Mouse (Mus musculus) frontal cortex, postnatal 14 days (tissue): ENCODE results near the gene Maco1.
"Not testable (repeated sequence)": the region's sequence is repeated elsewhere in the genome, so short reads cannot be mapped to it uniquely, and the experiment has no call there.

ENCODE experiments used
- DNase-seq, 2 experiments: peaks; one replicate each; pipeline ENCODE4 v3.0.0; 2022; ENCODE audit warnings: low spot score in 2 of 2

Maco1 gene

GRCm38 (mm10) chr4:134861884-134862283 lies 8.7 kb upstream of the Maco1 start:
- DNase-seq, result no peak

GRCm38 (mm10) chr4:134858494-134858893 lies 5.3 kb upstream of the Maco1 start:
- no peak for DNase-seq

- no peak for DNase-seq
These were observed 3.4 kb upstream of the Maco1 start for GRCm38 (mm10) chr4:134856501-134856900.

GRCm38 (mm10) chr4:134856056-134856455 lies 2.9 kb upstream of the Maco1 start:
- DNase-seq, result no peak

- no peak for DNase-seq
These were observed 2.2 kb upstream of the Maco1 start for GRCm38 (mm10) chr4:134855371-134855770.

- peak; percentile 92 for DNase-seq
These were observed 716 bp upstream of the Maco1 start for GRCm38 (mm10) chr4:134853637-134854485.

- DNase-seq, result peak; percentile 8 to 40
These were observed 498 bp downstream of the Maco1 start for GRCm38 (mm10) chr4:134852438-134853255.

GRCm38 (mm10) chr4:134851876-134852275 lies 1.3 kb downstream of the Maco1 start:
- peak in 1 of 2 experiments; percentile 9 for DNase-seq

GRCm38 (mm10) chr4:134851236-134851635 lies 1.9 kb downstream of the Maco1 start:
- no peak for DNase-seq

GRCm38 (mm10) chr4:134850551-134850950 lies 2.6 kb downstream of the Maco1 start:
- no peak for DNase-seq

- no peak for DNase-seq
These were observed 5.6 kb downstream of the Maco1 start for GRCm38 (mm10) chr4:134847587-134847986.

GRCm38 (mm10) chr4:134843566-134843965 lies 9.6 kb downstream of the Maco1 start:
- DNase-seq, result no peak

GRCm38 (mm10) chr4:134840231-134840630 lies 12.9 kb downstream of the Maco1 start:
- no peak for DNase-seq

GRCm38 (mm10) chr4:134838706-134839105 lies 14.4 kb downstream of the Maco1 start:
- not testable (repeated sequence) for DNase-seq

GRCm38 (mm10) chr4:134838221-134838620 lies 14.9 kb downstream of the Maco1 start:
- DNase-seq, result no peak

- DNase-seq, result no peak
These were observed 17.7 kb downstream of the Maco1 start for GRCm38 (mm10) chr4:134835486-134835885.

- no peak for DNase-seq
These were observed 21.2 kb downstream of the Maco1 start for GRCm38 (mm10) chr4:134831934-134832333.

- DNase-seq, result no peak
These were observed 25.3 kb downstream of the Maco1 start for GRCm38 (mm10) chr4:134827806-134828205.

- no peak for DNase-seq
These were observed 26.8 kb downstream of the Maco1 start for GRCm38 (mm10) chr4:134826348-134826747.

- DNase-seq, result not testable (repeated sequence)
These were observed 27.3 kb downstream of the Maco1 start for GRCm38 (mm10) chr4:134825864-134826263.

GRCm38 (mm10) chr4:134823560-134823959 lies 29.6 kb downstream of the Maco1 start:
- no peak for DNase-seq

- no peak for DNase-seq
These were observed 32.1 kb downstream of the Maco1 start for GRCm38 (mm10) chr4:134821061-134821460.

- DNase-seq, result no peak
These were observed 35.4 kb downstream of the Maco1 start for GRCm38 (mm10) chr4:134817706-134818105.
